Comparison of ENCODE assay signal across 24 mouse cellular contexts in genomic region chr19:6247526-6248300, GRCm38 (mm10). TPM values are rescaled to one million over a fixed set of nuclear protein-coding genes. Genes with fewer than 3 reads are reported as not detected.
"Had no signal": no experiment of that assay in that cellular context is flagged by ENCODE, and none has a peak within 500 bp of the region (broad histone marks: within the 10 kb centered on the region; RNA-seq: fewer than 3 reads in every experiment).

No protein-coding gene starts in this region.

- H3K4me3 ChIP-seq: liver, embryonic 13.5 days; megakaryocyte, embryonic 14.5 days; neural tube, embryonic 12.5 days; neural tube, embryonic 15.5 days had no signal

- H3K9me3 ChIP-seq: liver, embryonic 13.5 days; megakaryocyte, embryonic 14.5 days; neural tube, embryonic 12.5 days; neural tube, embryonic 15.5 days had no signal

- H3K27me3 ChIP-seq: liver, embryonic 13.5 days; megakaryocyte, embryonic 14.5 days; neural tube, embryonic 12.5 days; neural tube, embryonic 15.5 days had no signal

- DNase-seq: kidney, adult 18-20 months; kidney, adult 9 months; kidney, postnatal 14 days; kidney, postnatal 4 days; left cerebral cortex, postnatal 4 days; liver, embryonic 13.5 days; lung, adult 2 months; lung, postnatal 14 days; midbrain, embryonic 14.5 days; right cerebral cortex, adult 18-20 months; right cerebral cortex, postnatal 14 days; right cerebral cortex, postnatal 4 days; thymus, postnatal 25 days had no signal

- H3K27ac ChIP-seq: liver, embryonic 13.5 days; macrophage; neural tube, embryonic 12.5 days; neural tube, embryonic 15.5 days; stomach, postnatal 0 days had no signal

RNA-seq across cellular contexts. Expression of gene Gpha2, which starts 21.5 kb away (rescaled TPM):
- total RNA-seq: layer of hippocampus, adult 18-20 months; layer of hippocampus, postnatal 14 days; left cerebral cortex, adult 8-10 months; left cerebral cortex, postnatal 14 days; left cerebral cortex, postnatal 4 days had no signal
- polyA plus RNA-seq: liver, adult 2 months; liver, embryonic 16.5 days; macrophage; midbrain, embryonic 14.5 days; neural tube, embryonic 12.5 days; neural tube, embryonic 15.5 days had no signal
